Mouse (Mus musculus) CD4-positive helper T cell, adult 2 months (primary cell): ENCODE data around the gene Ntn5.

Experiments used
- DNase-seq: peaks from one replicate; pipeline ENCODE4 v3.0.0-alpha.2; 2012; ENCODE audit warnings: low read depth, missing footprints, low spot score

The Ntn5 gene

DNA sequence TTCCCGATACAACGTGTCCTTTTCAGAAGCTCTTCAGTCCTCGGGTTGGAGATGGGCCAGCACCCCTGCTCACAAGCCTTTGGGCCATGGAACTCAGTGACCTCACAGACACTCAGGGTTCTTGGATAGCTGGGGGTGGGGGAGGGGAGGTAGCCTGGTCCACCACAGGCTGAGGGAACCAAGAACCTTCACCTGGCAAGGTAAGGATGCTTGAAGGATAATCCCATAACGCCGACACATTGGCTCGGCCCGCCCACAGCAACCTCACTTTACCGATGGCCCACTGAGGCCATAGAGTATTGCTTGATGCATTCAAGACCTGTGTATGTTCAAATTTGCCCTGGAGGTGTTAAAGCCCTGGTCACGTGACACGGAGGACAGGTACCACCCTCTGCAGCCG is 41.9 kb downstream of the Ntn5 start, which contains the start of gene Spaca4:
Gene Spaca4, minus strand, starts transcription at position 101 of the 400 bp plus-strand sequence.
- DNase-seq = no peak

DNA sequence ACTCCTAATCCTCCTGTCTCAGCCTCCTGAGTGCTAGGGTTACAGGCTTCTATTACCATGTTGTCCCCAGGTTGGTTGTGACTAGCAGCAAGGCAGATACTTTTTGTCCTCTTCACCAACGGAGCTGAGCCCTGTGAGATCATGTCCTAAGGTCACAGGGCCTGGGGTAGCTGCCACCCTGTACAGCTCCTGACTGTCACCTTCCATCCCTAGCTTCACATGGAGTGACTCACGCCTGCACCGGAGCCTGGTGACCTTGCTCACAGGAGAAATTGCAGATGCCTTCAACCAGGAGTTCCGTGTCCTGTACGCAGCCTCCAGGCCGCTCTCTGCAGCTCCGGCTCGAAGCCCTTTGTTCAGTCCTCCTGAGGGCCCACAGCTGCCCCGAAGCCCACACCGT is 42.6 kb downstream of the Ntn5 start:
- no peak for DNase-seq

DNA sequence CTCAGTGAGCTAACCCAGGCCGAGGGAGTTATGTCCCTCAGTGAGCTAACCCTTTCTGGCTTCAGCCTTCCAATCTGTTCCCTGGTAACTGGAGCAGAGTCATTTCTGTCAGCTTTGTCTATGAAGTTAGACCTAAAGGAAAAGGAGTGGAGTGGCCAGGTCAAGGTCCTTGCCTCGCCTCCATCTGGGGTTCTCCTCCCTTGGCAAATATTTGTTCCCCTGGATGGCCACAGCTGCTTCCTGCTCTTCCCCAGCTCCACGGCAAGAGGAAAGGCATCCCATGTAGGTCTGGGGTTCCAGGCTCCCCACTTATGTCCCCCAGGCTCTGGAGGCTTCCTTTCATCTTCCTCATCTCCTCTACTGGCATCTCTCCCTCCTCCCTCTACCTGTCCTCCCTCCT is 43.8 kb downstream of the Ntn5 start:
- DNase-seq = no peak

DNA sequence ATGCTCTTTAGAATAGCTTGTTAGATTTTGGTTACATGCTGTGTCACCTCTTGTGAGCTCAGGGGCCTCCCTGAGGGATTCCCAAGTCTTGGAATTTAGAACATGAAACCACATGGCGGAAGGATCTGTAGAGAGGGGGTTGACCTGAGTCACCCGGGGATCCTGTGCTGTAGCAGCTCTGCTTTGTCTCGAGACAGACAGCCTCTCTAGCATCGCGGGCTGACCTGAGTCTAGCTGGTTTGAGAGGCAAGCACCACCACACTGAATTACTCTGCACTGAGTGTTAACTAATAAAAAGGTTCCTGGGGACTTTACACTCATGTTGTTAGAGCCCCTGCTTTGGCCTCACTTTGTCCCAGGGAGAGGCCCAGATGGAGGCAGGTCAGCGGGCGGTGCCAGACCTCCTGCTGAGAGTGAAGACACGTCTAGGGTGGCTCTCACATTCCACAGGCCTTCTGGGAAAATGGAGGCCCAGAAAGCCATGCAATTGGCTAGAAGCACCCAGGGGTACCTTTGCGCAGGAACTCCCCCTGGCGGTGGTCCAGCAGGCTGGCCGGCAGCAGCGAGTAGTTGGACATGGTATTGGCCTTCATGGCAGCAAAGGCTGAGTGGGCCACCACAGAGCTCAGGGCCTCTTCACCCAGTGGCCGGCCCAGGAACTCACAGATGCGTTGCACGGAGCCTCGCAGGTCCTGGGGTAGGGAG is 47.1 kb downstream of the Ntn5 start:
- DNase-seq = peak; percentile 32

DNA sequence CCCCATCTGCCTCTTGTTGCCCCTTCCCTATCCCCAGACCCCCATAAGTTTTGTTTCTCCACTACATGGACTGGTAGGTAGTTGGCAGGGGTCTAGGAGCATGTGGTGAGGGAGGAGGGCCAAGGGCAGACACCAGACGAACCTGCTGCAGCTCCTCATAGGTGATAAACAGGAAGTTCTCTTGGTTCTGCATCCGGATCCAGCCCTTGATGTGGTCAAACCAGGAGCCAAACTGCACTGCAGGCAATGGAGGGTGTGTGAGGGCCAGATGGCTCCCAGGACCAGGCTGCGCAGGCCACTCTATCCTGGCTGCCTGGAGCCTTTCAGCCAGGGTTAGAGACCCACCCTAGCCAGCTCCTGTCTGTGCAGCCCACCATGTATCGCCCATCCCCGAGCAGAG is 49.7 kb downstream of the Ntn5 start:
- peak; percentile 90 for DNase-seq

DNA sequence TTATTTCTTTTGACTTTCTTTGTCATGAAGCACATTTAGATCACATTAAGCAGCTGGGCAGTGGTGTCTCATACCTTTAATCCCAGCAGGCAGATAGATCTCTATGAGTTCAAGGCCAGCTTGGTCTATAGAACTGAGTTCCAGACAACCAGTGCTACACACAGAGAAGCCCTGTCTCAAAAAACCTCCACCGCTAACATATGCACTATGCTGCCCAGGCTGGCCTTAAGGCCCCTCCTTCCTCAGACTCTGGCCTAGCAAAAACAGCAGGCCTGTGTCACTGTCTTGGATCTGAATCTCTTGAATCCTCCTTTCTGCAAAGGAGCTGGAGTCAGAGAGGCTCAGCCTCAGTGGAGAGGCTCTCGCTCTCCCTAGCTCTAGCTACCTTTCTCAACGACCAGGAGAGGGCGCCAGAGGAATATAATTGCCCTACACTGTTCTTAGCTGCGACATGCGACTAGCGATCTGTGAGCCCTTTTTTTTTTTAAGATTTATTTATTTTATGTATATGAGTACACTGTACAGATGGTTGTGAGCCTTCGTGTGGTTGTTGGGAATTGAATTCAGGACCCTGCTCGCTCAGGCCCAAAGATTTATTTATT is 55.4 kb downstream of the Ntn5 start:
- DNase-seq = peak; percentile 90

DNA sequence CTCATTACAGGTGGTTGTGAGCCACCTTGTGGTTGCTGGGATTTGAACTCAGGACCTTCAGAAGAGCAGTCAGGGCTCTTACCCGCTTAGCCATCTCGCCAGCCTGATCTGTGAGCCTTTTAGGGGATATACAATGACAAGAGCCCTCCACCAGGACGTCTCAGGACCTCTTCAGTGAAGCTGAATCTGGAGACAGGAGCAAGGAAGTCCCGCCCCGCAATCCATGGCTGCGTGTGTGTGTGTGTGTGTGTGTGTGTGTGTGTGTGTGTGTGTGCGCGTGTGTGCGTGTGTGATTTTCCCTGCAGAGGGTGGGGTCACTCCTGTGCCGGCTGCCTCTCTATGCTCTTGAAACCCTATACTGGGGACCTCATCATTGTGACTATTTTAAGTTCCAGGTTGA is 56.0 kb downstream of the Ntn5 start:
- DNase-seq = peak; percentile 42

DNA sequence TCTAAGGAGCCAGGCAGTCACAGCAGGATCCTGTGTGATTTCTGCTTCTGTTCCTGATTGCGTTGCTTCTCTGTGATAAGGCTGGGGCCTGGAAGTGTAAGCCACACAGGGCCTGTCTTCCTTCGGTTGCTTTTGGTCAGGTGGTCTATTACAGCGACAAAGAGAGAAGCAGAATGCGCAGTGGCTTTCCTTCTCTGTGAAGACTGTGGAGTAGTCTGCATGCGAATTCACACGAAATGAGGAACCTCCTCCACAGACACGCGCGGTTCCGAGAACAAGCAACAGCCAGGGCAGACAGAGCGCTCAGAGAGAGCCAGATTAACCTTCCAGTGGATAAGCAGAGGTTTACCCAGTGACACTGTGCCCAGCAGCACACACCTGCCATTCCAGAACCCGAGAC is 57.5 kb downstream of the Ntn5 start:
- DNase-seq = no peak

DNA sequence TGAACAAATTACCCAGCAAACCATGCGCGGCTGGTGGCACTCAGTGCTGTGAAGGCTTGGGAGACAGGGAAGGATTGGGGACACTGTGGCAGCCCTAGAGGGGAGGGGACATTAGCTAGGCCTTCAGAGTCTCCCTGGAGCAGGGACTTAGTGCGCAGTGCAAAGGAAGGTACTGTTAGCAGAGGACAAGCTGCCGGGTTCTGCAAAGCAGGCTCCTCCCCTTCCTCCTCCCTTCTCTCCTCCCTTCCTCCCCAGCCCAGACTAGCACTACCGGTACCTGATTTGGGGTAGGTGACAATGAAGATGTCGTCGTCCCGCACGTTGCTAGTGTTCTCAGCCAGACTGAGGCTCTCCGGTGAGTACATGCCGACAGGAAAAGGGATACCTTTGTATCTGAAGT is 58.0 kb downstream of the Ntn5 start:
- peak; percentile 86 for DNase-seq

DNA sequence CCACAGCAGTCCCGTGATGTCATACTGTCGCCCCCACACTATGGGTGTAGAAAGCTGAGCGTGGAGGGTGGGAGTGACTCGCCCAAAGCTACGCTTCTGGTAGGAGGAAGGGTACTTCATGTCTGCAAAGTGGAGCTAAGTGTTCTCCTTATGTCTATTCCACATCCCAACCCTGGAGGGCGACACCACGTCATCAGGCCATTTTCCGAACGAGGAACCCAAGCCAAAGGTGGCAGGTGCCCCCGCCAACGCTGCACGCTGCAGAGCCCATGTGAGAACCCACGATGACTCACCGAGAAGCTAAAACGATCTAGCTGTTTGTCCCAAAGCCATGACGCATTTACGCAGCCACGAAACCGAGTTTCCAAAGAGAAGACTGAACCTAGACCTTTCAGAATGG is 58.5 kb downstream of the Ntn5 start:
- DNase-seq = peak; percentile 89
